Mouse (Mus musculus): ENCODE measurements at regions not wholly inside any gene's neighbourhood (a gene's known extent, or its start where the extent isn't known, plus 50 kb on each side); places are given as distances from the start of the nearest gene placed in this dataset.

GRCm38 (mm10) chr10:122566601-122567000 lies 112.0 kb upstream of the Ppm1h start:
- no peak for DNase-seq

- no peak for DNase-seq
Observed at GRCm38 (mm10) chr10:122569546-122570202, 108.9 kb upstream of the Ppm1h start.

GRCm38 (mm10) chr10:122570909-122571551 lies 107.5 kb upstream of the Ppm1h start:
- peak; percentile 13 to 43 for DNase-seq

GRCm38 (mm10) chr10:122576171-122577063 lies 102.1 kb upstream of the Ppm1h start:
- no peak for DNase-seq

DNA sequence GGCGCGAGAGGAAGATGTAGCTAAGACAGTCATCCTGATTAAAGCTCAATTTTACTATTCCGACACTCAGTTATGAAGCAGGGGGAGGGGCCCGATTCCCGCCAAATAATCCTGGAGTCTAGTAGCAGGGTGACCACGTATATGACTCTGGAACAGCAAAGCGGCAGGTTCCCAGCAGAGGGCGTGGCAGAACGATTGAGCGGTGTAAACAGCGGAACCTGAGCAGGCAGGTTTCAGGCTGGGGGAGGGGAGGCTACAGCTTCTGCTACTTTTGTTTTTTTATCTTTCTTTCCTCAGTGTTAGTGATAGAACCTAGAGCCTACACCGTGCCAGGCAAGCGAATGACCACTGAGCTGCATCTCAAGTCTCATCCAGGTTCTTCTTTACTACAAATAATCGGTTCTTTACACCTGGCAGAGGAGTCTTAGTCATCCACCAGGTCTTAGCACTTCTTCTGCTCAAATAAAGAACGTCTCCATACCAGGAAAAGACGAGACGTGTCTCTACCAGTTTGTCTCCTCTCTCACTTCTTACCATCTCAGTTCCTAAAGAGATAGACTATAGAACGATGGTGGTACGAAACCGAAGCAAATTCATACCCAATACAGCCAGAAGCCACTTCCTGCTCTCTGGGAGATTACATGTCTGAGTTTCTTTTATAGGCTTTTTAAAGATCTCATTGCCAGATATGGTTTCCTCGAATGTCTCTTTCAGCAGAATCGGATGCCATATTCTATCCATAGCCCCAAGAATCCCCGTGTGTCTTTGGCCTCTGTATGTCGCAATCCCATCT lies 100.2 kb upstream of the Ppm1h start:
- DNase-seq: peak; percentile 57 to 68

DNA sequence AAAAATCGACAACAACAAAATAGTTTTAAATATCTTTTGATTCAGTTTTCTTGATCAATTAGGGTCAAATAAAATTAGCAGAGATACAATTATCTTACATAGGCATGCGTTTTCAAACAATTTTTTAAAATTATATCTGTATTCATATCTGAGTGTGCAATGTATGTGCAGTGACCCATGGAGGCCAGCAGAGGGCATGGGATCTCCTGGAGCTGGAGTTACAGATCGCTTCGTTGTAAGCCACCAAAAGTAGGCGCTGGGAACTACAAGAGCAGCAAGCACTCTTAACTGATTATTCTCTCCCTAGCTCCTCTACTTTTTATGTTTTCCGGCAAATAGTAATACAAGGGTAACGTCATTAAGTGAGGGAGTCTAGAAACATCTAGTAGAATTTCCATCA lies 97.5 kb upstream of the Ppm1h start:
- no peak for DNase-seq

GRCm38 (mm10) chr10:122587541-122587940 lies 91.0 kb upstream of the Ppm1h start:
- no peak for DNase-seq

GRCm38 (mm10) chr10:122599511-122599910 lies 79.1 kb upstream of the Ppm1h start:
- no peak for DNase-seq

GRCm38 (mm10) chr10:122602394-122602793 lies 76.2 kb upstream of the Ppm1h start:
- DNase-seq: no peak

GRCm38 (mm10) chr10:122603960-122604359 lies 74.6 kb upstream of the Ppm1h start:
- no peak for DNase-seq

DNA sequence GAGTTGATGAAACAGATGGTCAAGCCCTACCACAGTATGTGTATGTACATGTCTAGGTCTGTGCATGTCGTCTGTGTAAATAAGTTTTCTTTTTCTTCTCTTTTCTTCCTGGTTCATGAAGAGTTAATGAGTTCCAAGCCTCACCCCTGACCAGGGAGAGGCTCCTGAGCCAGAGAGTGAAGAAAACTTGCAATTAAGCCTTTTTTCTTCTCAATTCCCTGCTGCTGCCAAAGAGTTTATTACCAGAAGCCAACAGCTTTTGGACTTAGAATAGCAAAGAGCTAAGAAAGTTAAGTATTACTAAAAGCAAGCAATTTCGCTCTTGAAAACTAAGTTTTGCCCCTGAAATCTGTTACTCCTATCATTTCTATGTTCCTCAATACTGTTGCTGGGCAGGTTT lies 65.3 kb upstream of the Ppm1h start:
- no peak for DNase-seq

- DNase-seq: peak in 1 of 2 experiments; percentile 23
Observed at GRCm38 (mm10) chr10:122613891-122614290, 64.7 kb upstream of the Ppm1h start.

DNA sequence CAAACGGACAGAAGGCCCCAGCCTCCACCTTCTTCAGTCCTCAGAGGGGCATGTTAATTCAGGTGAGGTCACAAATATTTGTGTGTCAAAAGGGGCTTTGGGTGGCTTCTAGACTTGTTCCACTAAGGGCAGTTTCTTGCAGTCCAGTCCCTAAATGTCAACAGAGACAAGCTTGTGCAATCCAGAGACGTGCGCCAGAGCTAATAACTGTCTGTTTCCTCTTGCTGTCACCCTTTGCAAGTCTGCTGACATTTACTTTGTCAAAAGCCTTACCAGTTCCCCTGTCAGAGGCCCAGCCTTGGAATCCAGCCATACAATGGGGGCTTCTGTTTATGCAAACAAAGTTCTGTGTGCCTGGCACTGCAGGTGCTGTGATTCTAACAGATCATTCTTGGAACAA lies 63.8 kb upstream of the Ppm1h start:
- no peak for DNase-seq

DNA sequence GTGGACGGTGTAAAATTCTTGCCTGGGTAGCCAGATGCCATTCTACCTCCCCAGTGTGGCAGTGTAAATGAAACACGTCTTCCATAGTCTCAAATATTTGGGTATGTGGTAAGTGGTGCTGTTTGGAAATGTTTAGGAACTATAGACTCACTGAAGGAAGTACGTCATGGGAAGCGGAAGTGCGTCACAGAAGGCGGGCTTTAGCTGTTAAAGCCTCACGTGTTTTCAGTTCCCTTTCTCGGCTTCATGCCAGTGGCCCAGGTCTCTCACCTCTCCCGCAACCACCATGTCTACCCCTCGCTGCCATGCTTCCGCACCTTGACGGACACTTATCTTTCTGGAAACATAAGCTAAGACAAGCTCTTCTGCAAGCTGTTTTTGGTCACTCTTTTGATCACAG lies 62.9 kb upstream of the Ppm1h start:
- DNase-seq: no peak

GRCm38 (mm10) chr10:122616385-122616784 lies 62.2 kb upstream of the Ppm1h start:
- no peak for DNase-seq

GRCm38 (mm10) chr10:122618854-122619253 lies 59.7 kb upstream of the Ppm1h start:
- DNase-seq: peak in 1 of 2 experiments; percentile 29

DNA sequence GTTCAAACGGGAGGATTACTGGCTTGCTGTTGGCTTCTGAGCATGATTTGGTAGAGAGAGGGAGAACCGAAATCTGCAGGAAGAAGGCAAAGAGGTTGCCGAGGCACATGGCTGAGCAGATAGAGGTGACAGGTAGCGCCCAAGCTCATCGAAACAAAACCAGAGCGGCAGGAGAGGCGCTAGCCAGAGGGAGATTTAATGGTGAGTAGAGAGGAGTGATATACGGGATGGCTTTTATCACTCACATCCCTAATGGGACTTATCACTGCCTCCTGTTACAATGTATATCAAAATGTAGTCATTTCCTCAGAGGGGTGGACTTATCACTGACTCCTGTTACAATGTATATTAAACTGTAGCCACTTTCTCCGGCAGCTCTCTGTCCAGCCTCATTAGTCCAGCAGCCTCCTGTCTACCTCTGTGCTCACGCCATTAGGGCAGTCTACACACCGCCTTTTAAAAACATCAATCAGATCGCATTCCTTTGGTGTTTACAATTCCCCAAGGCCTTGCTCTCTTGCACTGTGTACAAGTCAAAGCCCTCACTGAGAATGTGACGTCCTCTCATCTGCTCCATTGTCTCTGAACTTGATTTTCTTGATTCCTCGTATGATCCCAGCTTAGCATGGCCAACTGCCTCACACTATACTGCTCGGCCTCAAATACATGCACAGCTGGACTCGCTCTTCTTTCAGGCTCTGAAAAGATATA lies 59.0 kb upstream of the Ppm1h start:
- DNase-seq: peak in 1 of 2 experiments; percentile 14
